Comparison of ENCODE assay signal across 29 mouse cellular contexts in genomic region chr17:29401741-29402268, GRCm38 (mm10). TPM values are rescaled to one million over a fixed set of nuclear protein-coding genes. Genes with fewer than 3 reads are reported as not detected.
DNase-seq lines count a peak whose midpoint lies in the region; ATAC-seq and TF ChIP-seq lines count a peak whose summit lies in the region.
"Had no signal": no experiment of that assay in that cellular context is flagged by ENCODE, and none has a peak within 500 bp of the region (broad histone marks: within the 10 kb centered on the region; RNA-seq: fewer than 3 reads in every experiment).

No protein-coding gene starts in this region.

- H3K4me2 ChIP-seq in hindbrain, postnatal 0 days (ENCODE audit: low read depth, low read length): no peak overlapping the region
- H3K4me2 ChIP-seq: forebrain, embryonic 13.5 days; heart, embryonic 11.5 days; hindbrain, embryonic 12.5 days; kidney, embryonic 15.5 days; limb, embryonic 15.5 days; midbrain, embryonic 15.5 days had no signal

- H3K4me1 ChIP-seq in limb, embryonic 10.5 days: peaks cover 65% of the 10 kb centered on the region
- 0 out of 2 replicates have a peak, but pooled peaks cover 6% of the 10 kb centered on the region for H3K4me1 ChIP-seq in hindbrain, postnatal 0 days (ENCODE audit: insufficient read depth, low read length)

- H3K9me3 ChIP-seq in limb, embryonic 10.5 days (replicated peaks): no peaks in the 10 kb centered on the region
- no peaks in the 10 kb centered on the region for H3K9me3 ChIP-seq in hindbrain, postnatal 0 days (ENCODE audit: low read length)
- H3K9me3 ChIP-seq: forebrain, embryonic 13.5 days; hindbrain, embryonic 12.5 days; kidney, embryonic 15.5 days; limb, embryonic 15.5 days; midbrain, embryonic 15.5 days had no signal

- H3K27me3 ChIP-seq in limb, embryonic 10.5 days (ENCODE audit: low read depth, poor library complexity, severe bottlenecking): no peaks in the 10 kb centered on the region
- H3K27me3 ChIP-seq in hindbrain, postnatal 0 days (ENCODE audit: insufficient read depth, low read length): no peaks in the 10 kb centered on the region
- H3K27me3 ChIP-seq: kidney, embryonic 15.5 days; limb, embryonic 15.5 days; midbrain, embryonic 15.5 days had no signal

- peak overlapping the region; percentile 47; the same call in 1 of the 2 replicates for H3K27ac ChIP-seq in limb, embryonic 10.5 days
- H3K27ac ChIP-seq in hindbrain, postnatal 0 days: no peak overlapping the region
- H3K27ac ChIP-seq: forebrain, embryonic 13.5 days; hindbrain, embryonic 12.5 days; kidney, embryonic 15.5 days; layer of hippocampus, adult 2 months; limb, embryonic 15.5 days; liver, embryonic 14.5 days; midbrain, embryonic 15.5 days had no signal

- no peak overlapping the region for H3K4me3 ChIP-seq in limb, embryonic 10.5 days
- no peak overlapping the region for H3K4me3 ChIP-seq in hindbrain, postnatal 0 days (ENCODE audit: low read length)
- H3K4me3 ChIP-seq: forebrain, embryonic 13.5 days; hindbrain, embryonic 12.5 days; kidney, embryonic 15.5 days; layer of hippocampus, adult 2 months; limb, embryonic 15.5 days; midbrain, embryonic 15.5 days had no signal

- DNase-seq in heart, adult 11 months: peak; percentile 91
- no peak for DNase-seq in heart, postnatal 4 days
- DNase-seq in urinary bladder, postnatal 14 days (ENCODE audit: low spot score): peak; percentile 46
- DNase-seq in urinary bladder, adult 2 months (ENCODE audit: low spot score): no peak
- DNase-seq in limb, embryonic 10.5 days (ENCODE audit: low spot score): no peak
- no peak for DNase-seq in hindbrain, postnatal 0 days (ENCODE audit: low spot score)
- DNase-seq in cerebellum, adult 8-10 months: no peak
- DNase-seq: adrenal gland, adult 8-10 months; cerebellum, adult 9-10 months; cerebellum, postnatal 36 days; gastrocnemius, postnatal 10 days; heart, postnatal 10 days; kidney, adult 18-20 months; kidney, postnatal 25 days; left cerebral cortex, postnatal 4 days; lung, adult 2 months; lung, postnatal 10 days; right cerebral cortex, postnatal 25 days; thymus, adult 2 months; thymus, postnatal 36 days had no signal

- TF ChIP-seq CTCF in hindbrain, postnatal 0 days (IDR thresholded peaks at IDR 0.05; ENCODE audit: low read depth): no peak

- 69% methylated on average over 15 of the region's 15 CpGs for WGBS in limb, embryonic 10.5 days
- WGBS in hindbrain, postnatal 0 days: 65% methylated on average over 15 of the region's 15 CpGs

- H3K9ac ChIP-seq in hindbrain, postnatal 0 days (replicated peaks; ENCODE audit: low read length): no peak overlapping the region
- H3K9ac ChIP-seq: forebrain, embryonic 13.5 days; hindbrain, embryonic 12.5 days; kidney, embryonic 15.5 days; limb, embryonic 15.5 days; liver, embryonic 14.5 days; midbrain, embryonic 15.5 days had no signal

- no peak for ATAC-seq in hindbrain, postnatal 0 days
- no peak for ATAC-seq in erythroblast, adult 5-6 weeks (replicated peaks; ENCODE audit: low FRiP score, poor library complexity, severe bottlenecking)
- ATAC-seq: forebrain, embryonic 13.5 days; midbrain, embryonic 15.5 days had no signal

- no peaks in the 10 kb centered on the region for H3K36me3 ChIP-seq in limb, embryonic 10.5 days
- no peaks in the 10 kb centered on the region for H3K36me3 ChIP-seq in hindbrain, postnatal 0 days (ENCODE audit: insufficient read depth, low read length)
- H3K36me3 ChIP-seq: hindbrain, embryonic 12.5 days; kidney, embryonic 15.5 days; limb, embryonic 15.5 days; midbrain, embryonic 15.5 days had no signal

RNA-seq across cellular contexts. Expression of gene Fgd2, which starts 41.1 kb away (rescaled TPM):
- 1 to 10 TPM; 2.1 to 2.8 TPM for total RNA-seq in heart, postnatal 4 days (2021)
- 19.0 and 26.4 TPM in 2 replicates for polyA plus RNA-seq in urinary bladder, adult 2 months (2012; rRNA removed)
- polyA plus RNA-seq in limb, embryonic 10.5 days (2016; fragmentation: Nextera tagmentation; extraction: Ambion mirVana): 6.4 and 6.7 TPM in 2 replicates
- total RNA-seq in hindbrain, postnatal 0 days (2014; rRNA removed): 14.7 and 19.1 TPM in 2 replicates
- 10.3 and 10.9 TPM in 2 replicates for polyA plus RNA-seq in hindbrain, postnatal 0 days (2015; fragmentation: Nextera tagmentation; extraction: Ambion mirVana)
- 3.3 TPM in 2 replicates for total RNA-seq in erythroblast, adult 5-6 weeks (2015; ENCODE audit: low replicate concordance)
- 2.5 and 4.3 TPM in 2 replicates for total RNA-seq in erythroblast, adult 5-6 weeks (2017; ENCODE audit: low replicate concordance)

RNA-seq across cellular contexts. Expression of gene Mtch1, which starts 54.1 kb away (rescaled TPM):
- total RNA-seq in heart, postnatal 4 days (2021): 100 to 1,000 TPM; 358 to 374 TPM
- polyA plus RNA-seq in urinary bladder, adult 2 months (2012; rRNA removed): 263 and 279 TPM in 2 replicates
- polyA plus RNA-seq in limb, embryonic 10.5 days (2016; fragmentation: Nextera tagmentation; extraction: Ambion mirVana): 234 and 286 TPM in 2 replicates
- 622 and 633 TPM in 2 replicates for total RNA-seq in hindbrain, postnatal 0 days (2014; rRNA removed)
- polyA plus RNA-seq in hindbrain, postnatal 0 days (2015; fragmentation: Nextera tagmentation; extraction: Ambion mirVana): 464 and 500 TPM in 2 replicates
- total RNA-seq in erythroblast, adult 5-6 weeks (2015; ENCODE audit: low replicate concordance): 19.2 and 28.0 TPM in 2 replicates
- 19.1 and 31.1 TPM in 2 replicates for total RNA-seq in erythroblast, adult 5-6 weeks (2017; ENCODE audit: low replicate concordance)

Comparison
In these comparisons a context has a peak if more than half of its experiments do, and no peak if none do; other contexts are left out.
1. DNase-seq: peak in heart, adult 11 months (single experiment) and urinary bladder, postnatal 14 days (single experiment); none in heart, postnatal 4 days (single experiment), urinary bladder, adult 2 months (single experiment), limb, embryonic 10.5 days (single experiment), hindbrain, postnatal 0 days (single experiment) and cerebellum, adult 8-10 months (single experiment).
2. RNA of gene Mtch1, which starts 54.1 kb away (total RNA-seq): 622 to 633 TPM in hindbrain, postnatal 0 days and 358 to 374 TPM in heart, postnatal 4 days; 19.1 to 31.1 TPM in erythroblast, adult 5-6 weeks; every median in the first group is over 10 times any median in the second.